6 mouse cellular contexts compared by ENCODE assay signal in the genomic region with DNA sequence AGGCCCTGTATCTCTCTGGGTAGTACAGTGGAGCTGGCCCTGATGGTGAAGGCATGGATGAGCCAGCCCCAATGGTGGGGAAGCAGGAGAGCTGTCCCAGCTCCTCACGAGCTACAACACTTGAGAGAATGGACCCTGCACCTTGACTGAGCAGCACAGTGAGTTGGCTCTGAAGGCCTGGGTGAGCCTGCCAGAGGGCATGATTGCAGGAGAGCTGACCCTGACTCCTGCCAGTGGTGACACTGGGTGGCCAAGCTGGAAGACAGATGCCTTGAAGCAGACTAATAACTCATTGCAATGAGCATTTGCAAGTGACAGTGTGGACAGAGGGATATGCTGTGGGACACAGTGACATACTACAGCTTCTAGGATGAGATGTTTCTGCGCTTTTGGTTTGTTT.
"Had no signal": no experiment of that assay in that cellular context is flagged by ENCODE, and none has a peak within 500 bp of the region (broad histone marks: within the 10 kb centered on the region; RNA-seq: fewer than 3 reads in every experiment).

No protein-coding gene starts in this region.

- DNase-seq: kidney, adult 18-20 months; layer of hippocampus, adult 9-11 months; layer of hippocampus, postnatal 36 days; lung, adult 2 months; lung, postnatal 36 days; thymus, postnatal 36 days had no signal
